Mouse (Mus musculus): ENCODE data around the gene Ttpal.
A peak's percentile ranks its signal among the peaks of the same experiment; 100 is the strongest.
"Not testable (repeated sequence)": the region's sequence is repeated elsewhere in the genome, so short reads cannot be mapped to it uniquely, and the experiment has no call there.

Ttpal gene

GRCm38 (mm10) chr2:163631223-163631622 lies 29.1 kb downstream of the Ttpal start:
- no peak for DNase-seq (ENCODE audit: low read depth)

DNA sequence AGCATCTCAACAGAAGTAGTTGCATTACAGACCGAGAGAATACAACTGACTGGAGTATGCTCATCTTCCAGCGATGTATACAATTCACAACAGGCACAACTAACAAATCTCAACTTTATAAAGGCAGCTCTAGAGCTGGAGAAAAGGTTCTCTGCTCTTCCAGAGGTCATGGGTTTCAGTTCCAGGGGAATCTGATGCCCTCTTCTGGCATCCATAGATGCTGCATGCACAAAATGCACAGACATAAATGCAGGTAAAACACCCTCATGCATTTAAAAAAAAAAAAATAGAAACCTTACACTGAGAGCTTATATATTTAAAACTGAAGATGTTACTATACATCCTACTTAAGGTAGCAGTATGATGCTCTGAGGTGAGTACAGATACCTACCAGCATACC lies 29.6 kb downstream of the Ttpal start:
- DNase-seq (ENCODE audit: low read depth) = no peak

DNA sequence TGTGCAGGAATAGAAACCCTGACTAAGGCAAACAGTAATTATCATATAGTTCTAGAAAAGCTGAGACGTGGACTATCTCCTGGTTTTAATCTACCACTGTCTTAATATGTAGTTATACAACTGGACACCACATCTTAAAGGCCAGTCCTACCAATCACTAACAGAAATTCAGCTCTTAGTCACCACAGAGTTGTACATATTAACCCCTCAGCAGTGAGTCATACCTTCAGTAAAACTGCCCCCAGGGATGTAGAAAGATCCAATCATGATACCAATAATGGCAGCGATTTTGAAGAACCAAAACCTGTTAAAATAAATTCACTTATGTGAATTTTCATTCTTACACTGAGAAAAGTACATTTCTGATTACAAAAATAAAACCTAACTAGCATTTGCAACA lies 32.1 kb downstream of the Ttpal start:
- DNase-seq (ENCODE audit: low read depth) = peak; percentile 76

DNA sequence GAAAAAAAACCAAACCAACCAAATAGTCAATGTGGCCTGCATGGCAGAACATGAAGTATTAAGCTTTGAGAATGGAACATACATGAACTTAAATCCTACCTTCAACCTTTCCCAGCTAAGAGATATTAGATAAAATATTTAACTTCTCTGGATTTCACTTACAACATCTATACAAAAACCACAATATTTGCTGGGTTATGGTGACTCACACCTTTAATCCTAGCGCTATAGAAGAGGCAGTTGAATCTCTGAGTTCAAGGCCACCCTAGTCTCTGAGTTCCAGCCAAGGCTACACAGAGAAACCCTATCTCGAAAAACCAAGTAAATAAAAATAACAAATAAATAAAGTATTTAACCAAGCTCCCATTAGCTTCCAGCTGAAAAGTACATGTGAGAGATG lies 33.9 kb downstream of the Ttpal start:
- peak; percentile 68 for DNase-seq (ENCODE audit: low read depth)

GRCm38 (mm10) chr2:163637655-163638266 lies 35.6 kb downstream of the Ttpal start:
- peak; percentile 13 for DNase-seq (ENCODE audit: low read depth)

GRCm38 (mm10) chr2:163640493-163640892 lies 38.4 kb downstream of the Ttpal start:
- peak; percentile 60 for DNase-seq (ENCODE audit: low read depth)

DNA sequence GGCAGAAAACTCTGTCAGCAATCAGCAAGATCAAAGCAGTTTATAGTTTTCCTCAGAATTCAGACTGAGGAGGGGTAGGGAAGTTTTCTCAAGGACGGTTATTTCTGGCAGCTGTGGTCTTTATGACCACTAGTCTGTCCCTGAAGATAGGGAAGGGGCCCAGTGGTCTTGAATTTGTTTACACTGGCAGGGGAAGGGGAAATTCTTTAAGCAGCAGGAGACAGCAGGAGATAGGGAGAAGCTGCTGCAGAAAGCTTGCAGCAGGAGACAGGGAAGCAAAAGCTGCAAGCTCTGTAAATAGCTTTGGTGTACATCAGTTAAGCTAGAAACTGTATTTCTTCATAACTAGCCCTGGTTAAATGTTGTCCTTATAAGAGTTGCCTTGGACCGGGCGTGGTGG lies 39.6 kb downstream of the Ttpal start:
- peak; percentile 85 for DNase-seq (ENCODE audit: low read depth)

DNA sequence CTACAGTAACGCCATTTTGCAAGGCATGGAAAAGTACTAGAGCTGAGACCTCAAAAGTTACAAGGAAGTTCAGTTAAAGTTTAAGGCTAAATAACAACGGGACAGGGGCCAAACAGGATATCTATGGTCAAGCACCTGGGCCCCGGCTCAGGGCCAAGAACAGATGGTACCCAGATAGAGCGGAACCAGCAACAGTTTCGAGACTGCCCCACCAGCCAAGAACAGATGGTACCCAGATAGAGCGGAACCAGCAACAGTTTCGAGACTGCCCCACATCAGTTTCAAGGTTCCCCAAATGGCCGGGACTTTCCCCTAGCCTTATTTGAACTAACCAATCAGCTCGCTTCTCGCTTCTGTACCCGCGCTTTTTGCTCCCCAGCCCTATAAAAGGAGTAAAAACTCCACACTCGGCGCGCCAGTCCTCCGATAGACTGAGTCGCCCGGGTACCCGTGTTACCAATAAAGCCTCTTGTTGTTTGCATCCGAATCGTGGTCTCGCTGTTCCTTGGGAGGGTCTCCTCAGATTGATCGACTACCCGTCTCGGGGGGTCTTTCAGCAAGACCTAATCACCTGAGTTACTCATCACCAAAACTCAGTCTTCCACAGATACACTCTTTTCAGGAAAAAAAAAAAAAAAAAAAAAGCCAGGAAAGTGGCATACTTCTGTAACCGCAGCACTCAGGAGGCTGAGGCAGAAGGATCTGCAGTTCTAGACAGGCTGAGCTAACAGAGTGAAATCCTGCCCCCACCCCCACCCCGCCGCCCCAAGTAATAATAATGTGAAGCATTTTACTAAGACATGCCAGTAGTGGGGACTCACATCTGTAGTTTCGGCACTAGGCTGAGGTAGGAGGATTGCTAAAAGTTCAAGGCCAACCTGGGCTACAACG lies 40.8 kb downstream of the Ttpal start:
- peak; percentile 98 for DNase-seq (ENCODE audit: low read depth)

GRCm38 (mm10) chr2:163643576-163643971 lies 41.5 kb downstream of the Ttpal start:
- DNase-seq (ENCODE audit: low read depth) = no peak

DNA sequence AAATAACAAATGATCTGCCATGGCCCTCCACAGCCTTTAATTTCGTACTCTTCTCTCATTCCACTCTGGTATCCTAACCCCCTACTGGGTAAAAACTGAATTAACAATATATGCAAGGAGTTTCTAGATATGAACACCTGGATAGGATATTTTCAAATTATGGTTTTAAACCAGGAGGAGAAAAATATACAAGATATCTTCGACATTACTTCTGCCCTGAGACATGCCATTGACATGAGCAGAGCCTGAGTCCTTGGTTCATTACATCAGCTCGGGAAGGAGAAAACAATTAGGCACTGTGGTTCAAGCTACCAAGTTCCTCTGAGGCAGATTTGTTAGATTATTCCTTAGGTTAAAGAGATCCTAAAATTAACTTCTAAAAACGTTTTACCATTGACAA lies 41.9 kb downstream of the Ttpal start:
- peak; percentile 70 for DNase-seq (ENCODE audit: low read depth)

- DNase-seq (ENCODE audit: low read depth) = peak; percentile 99
Measured at GRCm38 (mm10) chr2:163644575-163645385, 42.7 kb downstream of the Ttpal start, which contains the start of gene Serinc3. TSS of gene Serinc3 (minus strand) at chr2:163645131.

GRCm38 (mm10) chr2:163645700-163646460 lies 43.8 kb downstream of the Ttpal start:
- DNase-seq (ENCODE audit: low read depth) = no peak

GRCm38 (mm10) chr2:163646461-163647080 lies 44.5 kb downstream of the Ttpal start:
- DNase-seq (ENCODE audit: low read depth) = peak; percentile 61

DNA sequence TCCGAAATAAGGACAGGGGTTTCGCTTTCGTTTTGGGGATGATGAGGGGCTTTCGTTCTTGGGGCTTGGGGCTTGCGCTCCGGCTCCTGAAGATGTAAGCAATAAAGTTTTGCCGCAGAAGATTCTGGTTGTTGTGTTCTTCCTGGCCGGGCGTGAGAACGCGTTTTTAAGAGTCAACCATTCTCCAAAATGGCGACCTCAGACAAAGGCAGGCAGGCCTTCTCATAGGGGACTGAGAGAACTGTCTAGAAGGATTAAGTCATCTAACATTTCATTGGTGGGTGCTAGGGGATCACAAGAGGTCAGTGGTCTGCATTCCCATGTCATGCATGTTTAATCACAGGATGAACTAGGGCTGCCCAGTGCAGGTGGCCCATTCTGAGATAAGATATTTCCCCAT lies 53.6 kb downstream of the Ttpal start:
- DNase-seq (ENCODE audit: low read depth) = not testable (repeated sequence)

DNA sequence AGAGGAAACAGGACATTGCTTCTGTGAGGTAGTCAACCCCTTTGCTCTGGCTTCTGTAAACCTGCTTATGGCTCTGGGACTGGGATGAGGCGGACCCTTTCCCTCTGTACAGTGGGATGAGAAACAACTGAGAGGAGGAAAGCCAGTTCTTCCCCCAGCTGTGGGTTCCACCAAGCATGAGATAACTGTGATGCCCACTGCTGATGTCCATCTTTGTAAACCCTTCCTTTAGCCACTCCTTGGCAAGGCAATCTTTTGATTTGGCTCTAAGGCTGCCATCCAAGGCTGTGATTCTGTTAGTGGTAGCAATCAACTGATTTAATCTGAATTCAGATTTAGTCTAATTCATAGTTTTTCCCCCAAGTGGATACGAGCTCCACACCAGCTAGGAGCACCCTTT lies 55.4 kb downstream of the Ttpal start:
- DNase-seq (ENCODE audit: low read depth) = no peak

- DNase-seq (ENCODE audit: low read depth) = peak; percentile 83
Measured at GRCm38 (mm10) chr2:163657975-163658886, 56.1 kb downstream of the Ttpal start, which contains the start of gene Pkig. TSS of gene Pkig (plus strand) at chr2:163658386.

DNA sequence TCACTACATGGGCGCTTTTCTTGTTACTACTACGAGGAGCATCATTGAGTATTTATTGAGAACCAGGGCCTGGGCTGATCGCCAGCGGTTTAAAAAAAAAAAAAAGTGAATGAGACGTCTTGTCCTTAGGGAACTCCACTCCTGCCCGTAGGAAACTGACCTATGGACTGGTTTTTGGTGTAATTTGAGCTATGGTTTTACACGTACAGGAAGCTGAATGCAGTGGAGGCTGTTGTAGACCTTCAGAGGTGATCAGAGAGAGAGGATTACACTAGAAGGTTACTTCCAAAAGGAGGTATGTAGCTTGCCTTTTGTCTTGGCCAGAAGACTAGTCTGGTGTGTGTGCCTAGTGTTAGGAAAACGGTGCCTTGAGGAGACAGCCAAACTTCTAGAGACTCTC lies 56.8 kb downstream of the Ttpal start:
- DNase-seq (ENCODE audit: low read depth) = peak; percentile 73

DNA sequence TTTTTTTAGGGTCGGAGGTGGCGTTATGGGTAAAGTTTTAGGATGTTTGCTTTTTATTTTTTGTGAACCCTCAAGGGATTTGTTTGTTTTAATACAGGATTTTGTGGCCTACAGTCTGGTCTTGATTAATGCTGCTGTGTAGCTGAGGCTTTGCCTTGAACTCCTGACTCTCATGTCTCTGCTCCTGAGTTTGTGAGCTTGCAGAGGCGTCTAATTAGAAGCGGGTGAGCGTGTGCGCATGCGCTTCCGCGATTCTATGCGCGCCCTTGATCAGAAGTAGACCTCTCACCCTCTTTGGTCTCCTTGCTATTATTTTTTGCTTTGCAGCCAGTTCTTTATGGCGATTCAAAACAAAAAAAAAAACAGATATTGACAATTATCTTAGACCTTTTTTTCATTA lies 57.3 kb downstream of the Ttpal start:
- peak; percentile 78 for DNase-seq (ENCODE audit: low read depth)

- peak; percentile 91 for DNase-seq (ENCODE audit: low read depth)
Measured at GRCm38 (mm10) chr2:163660103-163660701, 58.1 kb downstream of the Ttpal start.
